Mouse (Mus musculus): Measurements from ENCODE around the gene Padi4.

GRCm38 (mm10) chr4:140724739-140725138 lies 49.3 kb downstream of the Padi4 start:
- TF ChIP-seq CTCF (IDR thresholded peaks at IDR 0.05; ENCODE audit: low read depth) (no peak), EP300 (IDR thresholded peaks at IDR 0.05; ENCODE audit: low read depth) (no peak)
